Mouse (Mus musculus): ENCODE data around the gene Tagln.

DNA sequence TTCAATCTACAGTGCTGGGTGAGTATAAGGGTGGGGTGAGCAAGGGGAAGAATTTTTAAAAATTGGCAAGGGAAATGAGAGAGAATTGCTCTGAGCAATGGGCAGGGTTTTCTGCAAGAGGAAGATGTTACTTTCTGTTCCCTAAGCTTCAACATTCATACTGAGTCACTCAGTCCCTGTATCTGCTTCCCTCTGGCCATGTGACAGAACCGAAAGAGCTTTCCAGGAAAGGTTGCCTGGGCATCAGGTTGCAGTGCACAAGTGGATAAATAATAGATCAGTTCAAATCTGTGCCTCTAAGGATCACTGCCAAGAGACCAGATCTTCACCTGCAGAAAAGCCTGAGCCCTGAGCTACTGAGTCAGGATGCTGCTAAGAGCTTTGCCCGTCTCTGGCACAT, 26.0 kb upstream of the Tagln start:
- TF ChIP-seq CTCF (IDR thresholded peaks at IDR 0.05; ENCODE audit: borderline replicate concordance, insufficient read depth, low read depth, low read length), result no peak
- no peak for TF ChIP-seq POLR2A (IDR thresholded peaks at IDR 0.05; ENCODE audit: borderline replicate concordance, insufficient read depth, low read length)
